Comparison of ENCODE assay signal across 15 mouse cellular contexts in genomic region chr4:103508435-103508834, GRCm38 (mm10).
DNase-seq lines count a peak whose midpoint lies in the region; ATAC-seq lines count a peak whose summit lies in the region.
"Had no signal": no experiment of that assay in that cellular context is flagged by ENCODE, and none has a peak within 500 bp of the region (broad histone marks: within the 10 kb centered on the region; RNA-seq: fewer than 3 reads in every experiment).

No protein-coding gene starts in this region.

- intact Hi-C loops in left cerebral cortex, postnatal 10 days (cut with DNase I): no loop called here

- no peak for ATAC-seq in inflammation-experienced regulatory T-cells, adult 6 months
- ATAC-seq: liver, postnatal 0 days; midbrain, embryonic 13.5 days had no signal

- peak; percentile 4 to 16 for DNase-seq in frontal cortex, postnatal 10 days (ENCODE audit: low spot score in 2 of 2)
- no peak for DNase-seq in frontal cortex, postnatal 25 days (ENCODE audit: low spot score in 2 of 2)
- peak; percentile 64 to 88 for DNase-seq in layer of hippocampus, adult 18-20 months (ENCODE audit: low spot score in 2 of 2)
- DNase-seq in left cerebral cortex, postnatal 10 days (ENCODE audit: extremely low spot score in 1 of 2, low spot score in 2 of 2): peak; percentile 16 to 22
- DNase-seq in right cerebral cortex, postnatal 4 days: peak; percentile 49
- no peak for DNase-seq in gastrocnemius, adult 8-10 months (ENCODE audit: low spot score in 2 of 2)
- DNase-seq: adrenal gland, postnatal 10 days; gastrocnemius, adult 2 months; heart, postnatal 36 days; kidney, postnatal 10 days; liver, postnatal 0 days; spleen, adult 18-20 months; thymus, postnatal 4 days had no signal

Comparison
In these comparisons a context has a peak if more than half of its experiments do, and no peak if none do; other contexts are left out.
1. DNase-seq: peak in frontal cortex, postnatal 10 days (2 of 2), layer of hippocampus, adult 18-20 months (2 of 2), left cerebral cortex, postnatal 10 days (2 of 2) and right cerebral cortex, postnatal 4 days (single experiment); none in frontal cortex, postnatal 25 days (0 of 2) and gastrocnemius, adult 8-10 months (0 of 2).